Mouse (Mus musculus) kidney, embryonic 14.5 days (tissue): ENCODE results near the gene Gpatch8. TPM values are rescaled to one million over a fixed set of nuclear protein-coding genes. Genes with fewer than 3 reads are reported as not detected.

Experiments used
- ATAC-seq: fragments of 200-750 bp; cut with Nextera tagmentation; 2 replicates; pipeline ENCODE4 v1.8.0; 2017; ENCODE audit warnings: moderate number of reproducible peaks, mild to moderate bottlenecking, moderate TSS enrichment, moderate library complexity; ENCODE audit not compliant: low FRiP score, low TSS enrichment
- H3K27ac ChIP-seq: fragments of 300-500 bp; sonication (generic); 2 replicates; pipeline ENCODE4 v1.5.1; 2014; ENCODE audit warnings: low read depth, mild to moderate bottlenecking, low read length, moderate library complexity, mixed read lengths
- H3K27me3 ChIP-seq: fragments of 300-500 bp; sonication (generic); 2 replicates; pipeline ENCODE4 v1.6.1; 2014; ENCODE audit warnings: mild to moderate bottlenecking, low read length; ENCODE audit not compliant: control insufficient read depth, insufficient read depth
- H3K36me3 ChIP-seq: fragments of 300-500 bp; sonication (generic); 2 replicates; pipeline ENCODE4 v1.6.1; 2014; ENCODE audit warnings: low read length, mixed read lengths; ENCODE audit not compliant: control insufficient read depth, insufficient read depth
- H3K4me1 ChIP-seq: fragments of 300-500 bp; sonication (generic); 2 replicates; pipeline ENCODE4 v1.6.1; 2014; ENCODE audit warnings: low read length, mixed read lengths; ENCODE audit not compliant: control insufficient read depth, insufficient read depth
- H3K4me2 ChIP-seq: fragments of 300-500 bp; sonication (generic); replicated peaks from 2 replicates; pipeline ENCODE4 v1.6.1; 2014; ENCODE audit warnings: low read depth, mild to moderate bottlenecking, low read length
- H3K4me3 ChIP-seq: fragments of 300-500 bp; sonication (generic); 2 replicates; pipeline ENCODE4 v1.5.1; 2014; ENCODE audit warnings: mild to moderate bottlenecking, low read length
- H3K9ac ChIP-seq: fragments of 300-500 bp; sonication (generic); 2 replicates; pipeline ENCODE4 v1.6.1; 2014; ENCODE audit warnings: low read depth, mild to moderate bottlenecking, low read length, moderate library complexity
- H3K9me3 ChIP-seq: fragments of 300-500 bp; sonication (generic); 2 replicates; pipeline ENCODE4 v1.6.1; 2016; ENCODE audit warnings: low read length; ENCODE audit not compliant: control insufficient read depth
- WGBS: fragments of 180-500 bp; shearing (Covaris S2); extraction: QIAGEN DNeasy Blood & Tissue Kit; methylation state at CpG from one replicate; pipeline ENCODE4 v1.1.7; 2014; 5-methylcytosine and 5-hydroxymethylcytosine counted together
- polyA plus RNA-seq: library from polyadenylated mRNA; unstranded; fragments of >200 nt; fragmentation: Nextera tagmentation; extraction: Ambion mirVana; gene quantifications from 2 replicates; pipeline ENCODE4 v1.2.1, GENCODE M21; 2014

The Gpatch8 gene
- polyA plus RNA-seq, 1 experiment from 2014 or later, result 60.6 TPM

GRCm38 (mm10) chr11:102539690-102540089, 16.5 kb downstream of the Gpatch8 start:
- 82% methylated on average over 1 of the region's 1 CpGs for WGBS
- ATAC-seq, result no peak
- Histone ChIP-seq H3K4me2 (no peak overlapping the region), H3K4me1 (no peaks in the 10 kb centered on the region), H3K4me3 (no peak overlapping the region), H3K27me3 (no peaks in the 10 kb centered on the region), H3K9me3 (no peaks in the 10 kb centered on the region), H3K27ac (no peak overlapping the region), H3K36me3 (peaks cover 8% of the 10 kb centered on the region; the same call in 1 of the 2 replicates), H3K9ac (no peak overlapping the region)

- Histone ChIP-seq H3K9ac (no peak overlapping the region), H3K4me1 (no peaks in the 10 kb centered on the region), H3K4me2 (no peak overlapping the region), H3K27me3 (no peaks in the 10 kb centered on the region), H3K4me3 (no peak overlapping the region), H3K9me3 (no peaks in the 10 kb centered on the region), H3K27ac (no peak overlapping the region), H3K36me3 (peaks cover 8% of the 10 kb centered on the region; the same call in 1 of the 2 replicates)
- no peak for ATAC-seq
- 67% methylated on average over 3 of the region's 3 CpGs for WGBS
Observed at GRCm38 (mm10) chr11:102536210-102536609, 20.0 kb downstream of the Gpatch8 start.

- Histone ChIP-seq H3K4me1 (no peaks in the 10 kb centered on the region), H3K9me3 (no peaks in the 10 kb centered on the region), H3K36me3 (peaks cover 8% of the 10 kb centered on the region; the same call in 1 of the 2 replicates), H3K4me2 (no peak overlapping the region), H3K27ac (no peak overlapping the region), H3K9ac (no peak overlapping the region), H3K4me3 (no peak overlapping the region), H3K27me3 (no peaks in the 10 kb centered on the region)
- no peak for ATAC-seq
- 81% methylated on average over 2 of the region's 2 CpGs for WGBS
Observed at GRCm38 (mm10) chr11:102534078-102534477, 22.1 kb downstream of the Gpatch8 start.

- no peak overlapping the region for H3K9ac ChIP-seq
- WGBS, result 29% methylated on average over 5 of the region's 5 CpGs
- H3K27ac ChIP-seq, result no peak overlapping the region
- no peak overlapping the region for H3K4me3 ChIP-seq
- H3K4me1 ChIP-seq, result no peaks in the 10 kb centered on the region
- H3K9me3 ChIP-seq, result no peaks in the 10 kb centered on the region
- H3K4me2 ChIP-seq, result no peak overlapping the region
- H3K27me3 ChIP-seq, result no peaks in the 10 kb centered on the region
- H3K36me3 ChIP-seq, result peaks cover 5% of the 10 kb centered on the region; the same call in 1 of the 2 replicates
- ATAC-seq, result no peak
Observed at GRCm38 (mm10) chr11:102531425-102531824, 24.8 kb downstream of the Gpatch8 start.

- no peak overlapping the region for H3K4me3 ChIP-seq
- H3K9ac ChIP-seq, result no peak overlapping the region
- H3K9me3 ChIP-seq, result no peaks in the 10 kb centered on the region
- no peak for ATAC-seq
- H3K4me2 ChIP-seq, result no peak overlapping the region
- H3K4me1 ChIP-seq, result no peaks in the 10 kb centered on the region
- WGBS, result 100% methylated on average over 1 of the region's 1 CpGs
- H3K27ac ChIP-seq, result no peak overlapping the region
- peaks cover 4% of the 10 kb centered on the region; the same call in 1 of the 2 replicates for H3K36me3 ChIP-seq
- no peaks in the 10 kb centered on the region for H3K27me3 ChIP-seq
Observed at GRCm38 (mm10) chr11:102514793-102515424, 41.3 kb downstream of the Gpatch8 start.

GRCm38 (mm10) chr11:102510226-102510625, 46.0 kb downstream of the Gpatch8 start:
- peaks cover 28% of the 10 kb centered on the region for H3K36me3 ChIP-seq
- H3K9me3 ChIP-seq, result no peaks in the 10 kb centered on the region
- 65% methylated on average over 6 of the region's 6 CpGs for WGBS
- no peaks in the 10 kb centered on the region for H3K27me3 ChIP-seq
- H3K4me1 ChIP-seq, result no peaks in the 10 kb centered on the region
- H3K4me3 ChIP-seq, result no peak overlapping the region
- H3K4me2 ChIP-seq, result no peak overlapping the region
- ATAC-seq, result no peak
- H3K9ac ChIP-seq, result no peak overlapping the region
- H3K27ac ChIP-seq, result no peak overlapping the region

- no peak overlapping the region for H3K4me3 ChIP-seq
- no peak for ATAC-seq
- WGBS, result 58% methylated on average over 2 of the region's 2 CpGs
- no peaks in the 10 kb centered on the region for H3K27me3 ChIP-seq
- no peak overlapping the region for H3K27ac ChIP-seq
- no peaks in the 10 kb centered on the region for H3K9me3 ChIP-seq
- no peak overlapping the region for H3K9ac ChIP-seq
- H3K36me3 ChIP-seq, result peaks cover 66% of the 10 kb centered on the region
- no peak overlapping the region for H3K4me2 ChIP-seq
- no peaks in the 10 kb centered on the region for H3K4me1 ChIP-seq
Observed at GRCm38 (mm10) chr11:102496732-102497131, 59.5 kb downstream of the Gpatch8 start.

GRCm38 (mm10) chr11:102496206-102496605, 60.0 kb downstream of the Gpatch8 start:
- H3K27ac ChIP-seq, result no peak overlapping the region

GRCm38 (mm10) chr11:102495742-102496141, 60.5 kb downstream of the Gpatch8 start:
- Histone ChIP-seq H3K4me2 (no peak overlapping the region), H3K9ac (no peak overlapping the region), H3K9me3 (no peaks in the 10 kb centered on the region), H3K27me3 (no peaks in the 10 kb centered on the region), H3K36me3 (peaks cover 56% of the 10 kb centered on the region), H3K4me1 (no peaks in the 10 kb centered on the region), H3K4me3 (no peak overlapping the region), H3K27ac (no peak overlapping the region)
- WGBS, result 98% methylated on average over 5 of the region's 5 CpGs
- ATAC-seq, result no peak

More at GRCm38 (mm10) chr11:102496206-102496605, 60.0 kb downstream of the Gpatch8 start:
- Histone ChIP-seq H3K36me3 (peaks cover 60% of the 10 kb centered on the region), H3K4me1 (no peaks in the 10 kb centered on the region), H3K27me3 (no peaks in the 10 kb centered on the region), H3K9ac (no peak overlapping the region), H3K9me3 (no peaks in the 10 kb centered on the region), H3K4me3 (no peak overlapping the region), H3K4me2 (no peak overlapping the region)
- WGBS, result 91% methylated on average over 2 of the region's 2 CpGs
- no peak for ATAC-seq
